Mouse (Mus musculus): Measurements from ENCODE around the gene Mgat5.
A peak's percentile ranks its signal among the peaks of the same experiment; 100 is the strongest.

The Mgat5 gene

DNA sequence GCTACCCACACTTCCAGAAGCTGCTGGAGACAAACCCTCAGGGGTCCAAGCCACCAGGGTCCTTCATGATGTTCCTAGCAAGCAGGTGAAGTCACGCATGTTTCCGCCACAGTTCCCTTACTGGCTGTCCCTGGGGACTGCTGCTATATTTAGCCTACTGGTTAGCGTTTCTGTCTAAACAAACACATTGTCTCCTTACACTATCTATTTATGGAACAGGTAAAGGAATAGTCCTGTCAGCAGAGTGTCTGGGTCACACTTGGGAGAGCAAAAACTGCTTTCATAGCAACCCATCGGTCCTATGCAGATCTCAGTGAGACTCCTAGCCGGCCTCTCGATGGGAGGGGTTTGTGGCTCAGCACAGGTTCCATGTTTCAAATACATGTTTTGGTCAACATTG lies 306.5 kb downstream of the Mgat5 start:
- DNase-seq = peak; percentile 15

DNA sequence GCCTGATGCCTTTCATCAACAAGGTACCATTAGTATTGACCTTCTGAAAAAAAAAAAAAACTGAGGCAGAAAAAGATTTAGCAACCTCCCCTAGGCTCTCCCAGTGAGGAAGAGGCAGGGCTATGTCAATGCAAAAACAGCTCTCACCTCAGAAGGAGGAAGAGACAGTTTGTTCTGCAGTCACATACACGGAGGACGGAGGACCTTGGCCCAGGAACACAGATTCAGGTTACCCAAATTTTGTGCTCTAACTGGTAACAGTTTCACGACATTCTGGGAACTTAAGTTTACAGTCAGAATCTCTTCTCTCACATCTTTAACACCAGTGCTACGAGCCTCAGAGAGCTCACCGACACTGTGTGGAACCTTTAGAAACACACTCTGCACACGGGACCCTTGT lies 307.9 kb downstream of the Mgat5 start:
- DNase-seq = peak; percentile 7

DNA sequence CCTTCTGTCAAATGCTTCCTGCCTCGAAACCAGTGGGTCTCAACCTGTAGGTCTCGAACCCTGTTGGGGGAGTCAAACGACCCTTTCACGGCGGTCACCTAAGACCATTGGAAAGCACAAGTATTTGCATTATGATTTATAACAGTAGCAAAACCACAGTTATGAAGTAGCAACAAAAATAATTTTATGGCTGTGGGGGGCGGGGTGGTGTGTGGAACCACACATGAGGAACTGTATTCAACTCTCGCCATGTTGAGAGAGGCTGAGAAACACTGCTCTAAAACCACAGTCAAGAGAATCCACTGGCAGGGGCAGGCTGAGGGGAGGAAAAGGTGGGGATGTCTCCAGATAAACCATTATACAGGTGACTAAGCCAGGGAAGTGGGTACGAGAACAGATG lies 308.3 kb downstream of the Mgat5 start:
- DNase-seq = peak; percentile 15

DNA sequence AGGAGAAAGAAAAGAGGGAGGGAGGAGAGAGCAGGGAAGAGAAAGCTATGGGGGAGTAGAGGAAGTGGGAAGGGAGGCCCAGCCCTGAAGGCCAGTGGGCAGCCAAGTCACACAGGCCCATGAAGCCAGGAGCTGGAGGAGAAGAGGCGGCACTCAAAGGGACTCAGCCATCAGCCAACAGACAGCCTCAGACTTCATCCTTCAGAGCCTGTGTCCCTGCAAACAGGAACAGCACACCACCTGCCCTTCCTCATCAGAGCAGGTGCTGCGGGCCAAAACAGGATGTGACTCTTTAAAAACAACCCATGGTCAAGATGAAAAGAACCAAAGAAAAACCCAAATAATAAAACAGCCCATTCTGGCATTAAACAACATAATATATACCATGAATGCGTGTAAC lies 308.8 kb downstream of the Mgat5 start:
- peak; percentile 21 for DNase-seq

DNA sequence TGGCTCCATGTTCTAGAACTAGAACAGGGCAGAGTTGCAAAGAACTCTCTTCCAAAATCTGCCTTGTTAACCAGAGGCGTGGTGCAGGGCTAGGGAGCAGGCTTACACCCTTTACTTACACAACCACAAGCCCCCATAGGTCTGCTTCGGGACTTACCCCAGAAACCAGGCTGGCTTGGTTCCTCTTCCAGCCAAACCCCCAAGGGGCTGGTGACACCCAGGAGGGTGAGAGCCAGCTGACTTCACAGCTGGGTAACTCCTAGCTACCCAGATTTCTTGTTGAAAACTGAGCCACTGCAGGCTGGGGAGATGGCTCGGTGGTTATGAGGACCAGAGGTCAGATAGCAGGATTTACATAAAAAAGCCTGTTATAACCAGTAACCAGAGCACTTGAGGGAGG lies 309.7 kb downstream of the Mgat5 start:
- DNase-seq = peak; percentile 35

DNA sequence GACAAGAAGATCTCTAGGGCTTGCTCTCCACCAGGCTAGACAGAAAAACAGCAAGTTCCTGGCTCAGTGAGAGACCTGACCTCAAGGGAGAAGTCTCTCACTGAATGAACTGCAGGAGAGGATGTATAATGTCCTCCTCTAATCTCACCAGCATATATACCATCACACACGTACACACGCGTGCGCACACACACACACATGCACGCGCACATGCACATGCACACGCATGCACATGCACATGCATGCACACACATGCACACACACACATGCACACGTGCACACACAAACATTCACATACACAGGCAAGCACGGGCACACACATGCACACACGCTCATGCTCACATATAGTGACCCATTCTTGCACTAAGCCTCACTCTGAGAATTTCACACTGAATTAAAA lies 310.1 kb downstream of the Mgat5 start:
- DNase-seq = no peak

DNA sequence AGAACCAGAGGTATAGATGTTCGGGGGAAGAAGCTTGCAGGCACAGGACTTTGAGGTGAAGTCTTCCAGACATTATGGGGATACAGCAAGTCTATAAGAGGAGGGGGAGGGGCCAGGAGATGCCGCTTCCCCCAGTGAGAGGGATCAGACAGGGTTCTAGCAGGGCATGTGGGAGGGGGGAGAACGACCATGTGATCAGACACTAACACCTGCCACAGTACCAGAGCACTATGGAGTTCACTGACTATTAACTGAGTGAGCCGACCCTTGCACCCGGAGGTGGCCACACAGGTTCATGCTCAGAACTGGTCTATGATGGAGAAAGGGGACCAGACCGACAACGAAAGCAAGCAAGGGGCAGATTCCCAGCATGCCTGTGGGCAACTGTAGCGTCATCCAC lies 318.5 kb downstream of the Mgat5 start:
- no peak for DNase-seq

DNA sequence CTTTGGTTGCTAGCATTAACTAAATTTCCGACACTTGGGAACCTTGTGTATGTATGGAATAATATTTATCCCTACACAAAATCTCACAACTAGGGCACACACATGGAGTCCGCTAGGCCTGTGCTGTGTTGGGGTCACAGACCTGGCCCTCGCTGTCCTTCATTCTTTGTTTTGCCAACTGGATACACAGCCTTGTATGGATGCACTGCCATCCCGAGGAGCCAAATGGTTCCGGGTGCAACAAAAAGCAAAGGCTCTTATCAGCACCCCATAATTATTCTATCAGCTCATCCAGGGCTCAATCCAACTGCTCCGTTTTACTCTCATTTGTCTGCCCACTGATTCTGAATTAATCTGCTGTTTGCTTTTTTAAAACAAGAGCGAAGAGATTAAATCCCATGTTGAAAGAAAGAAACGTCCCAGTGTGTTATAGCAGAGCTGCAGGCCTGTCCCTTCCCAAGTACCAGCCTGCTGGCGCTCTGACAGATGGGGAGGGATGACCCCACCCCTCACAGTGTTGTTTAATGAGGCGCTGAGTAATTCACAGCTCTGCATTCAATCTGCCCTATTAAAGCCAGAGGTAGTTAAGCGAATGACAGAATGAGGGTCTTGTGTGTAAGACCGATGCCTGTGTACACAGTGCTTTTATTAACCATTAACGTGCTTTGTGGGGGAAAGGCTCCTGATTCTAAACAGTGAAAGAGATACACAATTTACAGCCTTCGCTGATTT lies 326.2 kb downstream of the Mgat5 start:
- peak; percentile 17 for DNase-seq

DNA sequence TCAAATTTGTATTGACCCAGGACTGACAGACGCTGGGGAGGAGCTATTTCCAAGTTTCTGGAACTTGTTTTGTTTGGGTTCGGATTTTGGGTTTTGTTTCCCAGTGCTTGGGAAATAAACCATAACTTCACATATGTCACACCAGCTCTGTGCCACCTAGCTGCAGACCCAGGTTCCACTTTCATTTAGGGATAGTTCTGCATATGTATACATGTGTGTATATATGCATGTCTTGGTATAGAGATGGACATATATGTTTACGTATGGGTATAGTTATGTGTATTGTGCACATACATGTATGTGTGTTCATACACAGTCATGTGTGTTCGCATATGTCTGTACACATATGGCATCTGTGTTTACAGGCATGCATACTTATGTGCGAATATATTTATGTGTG lies 326.9 kb downstream of the Mgat5 start:
- DNase-seq = no peak

DNA sequence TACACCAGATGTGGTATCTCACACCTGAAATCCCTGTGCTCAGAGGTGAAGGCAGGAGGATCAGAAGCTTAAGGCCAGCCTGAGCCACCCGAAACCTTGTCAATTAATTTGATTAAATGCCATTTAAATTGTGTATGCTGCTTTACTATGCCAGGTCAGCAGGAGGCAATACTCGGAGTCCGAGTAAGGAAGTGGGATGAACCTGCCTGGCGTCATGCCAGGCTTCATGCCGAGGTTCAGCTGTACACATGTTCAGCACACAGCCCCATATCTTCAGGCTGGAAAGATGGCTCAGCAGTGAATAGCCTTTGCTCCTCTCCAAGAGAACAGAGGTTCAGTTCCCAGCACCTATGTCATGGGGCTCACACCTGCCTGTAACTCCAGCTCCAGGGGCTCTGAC lies 331.6 kb downstream of the Mgat5 start:
- DNase-seq = no peak

DNA sequence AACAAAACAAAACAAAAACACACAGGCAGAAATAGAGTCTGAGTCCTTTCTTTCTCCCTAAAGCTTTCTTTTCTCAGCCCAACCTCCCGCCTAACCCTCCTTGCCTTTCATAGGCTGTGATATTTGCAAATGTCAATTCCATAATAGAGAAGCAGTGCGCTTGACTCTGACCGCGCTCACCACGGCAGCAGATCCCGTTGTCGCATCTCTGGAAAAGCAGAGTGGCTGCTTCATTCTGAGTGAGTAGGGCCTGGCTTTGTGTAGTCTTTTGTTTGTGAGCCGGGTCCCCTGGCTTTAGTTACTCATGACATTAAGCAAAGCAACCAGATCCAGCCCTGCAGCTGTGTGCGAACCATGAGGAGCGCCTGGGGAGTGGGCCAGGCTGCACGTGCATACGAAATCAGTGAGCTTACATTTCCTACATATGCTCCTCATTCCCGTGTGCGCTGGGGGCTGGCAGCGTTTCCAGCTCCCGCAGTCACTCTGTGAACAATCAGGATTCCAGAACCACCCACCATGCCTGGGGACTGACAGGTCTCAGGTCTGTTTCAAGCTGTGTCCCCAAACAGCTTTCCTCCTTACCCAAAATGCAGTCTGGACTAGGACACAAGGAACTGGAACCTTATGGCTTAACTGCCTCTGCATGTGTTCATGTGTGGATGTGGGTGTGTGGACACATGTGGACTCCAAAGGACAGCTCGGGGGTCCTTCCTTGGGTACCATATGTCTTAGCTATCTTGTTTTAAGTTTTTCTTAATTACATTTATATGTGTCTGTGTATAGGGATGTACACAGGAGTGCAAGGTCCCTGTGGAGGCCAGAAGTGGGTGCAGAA lies 332.6 kb downstream of the Mgat5 start:
- DNase-seq = no peak
